Mouse (Mus musculus): ENCODE data around the gene Gm14459.
"Not testable (repeated sequence)": the region's sequence is repeated elsewhere in the genome, so short reads cannot be mapped to it uniquely, and the experiment has no call there.

The Gm14459 gene

GRCm38 (mm10) chrX:8524854-8525253 is at the start of gene Gm14459:
Gene Gm14459, minus strand, starts transcription at chrX:8524954.
- in situ Hi-C loops (cut with MboI; ENCODE audit: unreplicated experiment in 2 of 2), result no loop called here

- in situ Hi-C loops (cut with MboI; ENCODE audit: unreplicated experiment in 2 of 2), result not testable (repeated sequence)
These were observed 23.4 kb upstream of the Gm14459 start, which contains the start of gene Ssxb6 for GRCm38 (mm10) chrX:8548155-8548554. Gene Ssxb6, minus strand, starts transcription at chrX:8548255.
